Mouse (Mus musculus): ENCODE data around the gene Gabrd. TPM values are rescaled to one million over a fixed set of nuclear protein-coding genes. Genes with fewer than 3 reads are reported as not detected.
A peak's percentile ranks its signal among the peaks of the same experiment; 100 is the strongest.

The Gabrd gene
- polyA plus RNA-seq, 1 experiment = 0.28 TPM

- Histone ChIP-seq H3K4me1 (ENCODE audit: control insufficient read depth, insufficient read depth, low read length) (peaks cover 4% of the 10 kb centered on the region; the same call in 1 of the 2 replicates), H3K4me3 (ENCODE audit: insufficient read depth, low read length) (peak overlapping the region; percentile 10; the same call in 1 of the 2 replicates), H3K27ac (ENCODE audit: insufficient read depth, low read depth, low read length) (no peak overlapping the region)
- TF ChIP-seq POLR2A (IDR thresholded peaks at IDR 0.05; ENCODE audit: borderline replicate concordance, low read depth, low read length) = no peak
- TF ChIP-seq CTCF (IDR thresholded peaks at IDR 0.05; ENCODE audit: low read depth, low read length) = no peak
Observed at GRCm38 (mm10) chr4:155344716-155345607, 53.0 kb downstream of the Gabrd start.

GRCm38 (mm10) chr4:155344299-155344600, 53.7 kb downstream of the Gabrd start:
- H3K4me1 ChIP-seq (ENCODE audit: control insufficient read depth, insufficient read depth, low read length) = peaks cover 4% of the 10 kb centered on the region; the same call in 1 of the 2 replicates
- H3K27ac ChIP-seq (ENCODE audit: insufficient read depth, low read depth, low read length) = no peak overlapping the region
- no peak for TF ChIP-seq CTCF (IDR thresholded peaks at IDR 0.05; ENCODE audit: low read depth, low read length)
- TF ChIP-seq POLR2A (IDR thresholded peaks at IDR 0.05; ENCODE audit: borderline replicate concordance, low read depth, low read length) = no peak
- no peak overlapping the region for H3K4me3 ChIP-seq (ENCODE audit: insufficient read depth, low read length)

GRCm38 (mm10) chr4:155343415-155344298, 54.3 kb downstream of the Gabrd start:
- Histone ChIP-seq H3K4me1 (ENCODE audit: control insufficient read depth, insufficient read depth, low read length) (peaks cover 4% of the 10 kb centered on the region; the same call in 1 of the 2 replicates), H3K4me3 (ENCODE audit: insufficient read depth, low read length) (no peak overlapping the region), H3K27ac (ENCODE audit: insufficient read depth, low read depth, low read length) (no peak overlapping the region)
- TF ChIP-seq POLR2A (IDR thresholded peaks at IDR 0.05; ENCODE audit: borderline replicate concordance, low read depth, low read length) (no peak), CTCF (IDR thresholded peaks at IDR 0.05; ENCODE audit: low read depth, low read length) (no peak)

- Histone ChIP-seq H3K27ac (ENCODE audit: insufficient read depth, low read depth, low read length) (no peak overlapping the region), H3K4me3 (ENCODE audit: insufficient read depth, low read length) (no peak overlapping the region), H3K4me1 (ENCODE audit: control insufficient read depth, insufficient read depth, low read length) (no peaks in the 10 kb centered on the region)
- TF ChIP-seq POLR2A (IDR thresholded peaks at IDR 0.05; ENCODE audit: borderline replicate concordance, low read depth, low read length) (no peak), CTCF (IDR thresholded peaks at IDR 0.05; ENCODE audit: low read depth, low read length) (no peak)
Observed at GRCm38 (mm10) chr4:155336284-155337050, 61.4 kb downstream of the Gabrd start.

Other genes starting within 250 kb of the Gabrd start
- gene Ski, start 175.5 kb downstream of the Gabrd start, polyA plus RNA-seq (2012; ENCODE audit: insufficient read depth, insufficient read length, missing spikeins) = 61.1 and 63.9 TPM in 2 replicates
- 27.9 and 28.1 TPM in 2 replicates for gene Faap20, start 148.3 kb downstream of the Gabrd start, polyA plus RNA-seq (2012; ENCODE audit: insufficient read depth, insufficient read length, missing spikeins)
- gene Prkcz, start 36.8 kb downstream of the Gabrd start, polyA plus RNA-seq (2012; ENCODE audit: insufficient read depth, insufficient read length, missing spikeins) = not detected in 2 replicates
- gene Cfap74, start 11.1 kb upstream of the Gabrd start, polyA plus RNA-seq (2012; ENCODE audit: insufficient read depth, insufficient read length, missing spikeins) = 0.67 and 0.68 TPM in 2 replicates
- gene Tmem52, start 71.0 kb upstream of the Gabrd start, polyA plus RNA-seq (2012; ENCODE audit: insufficient read depth, insufficient read length, missing spikeins) = not detected in 2 replicates
- 383 and 389 TPM in 2 replicates for gene Gnb1, start 93.2 kb upstream of the Gabrd start, polyA plus RNA-seq (2012; ENCODE audit: insufficient read depth, insufficient read length, missing spikeins)
- gene Nadk, start 164.3 kb upstream of the Gabrd start, polyA plus RNA-seq (2012; ENCODE audit: insufficient read depth, insufficient read length, missing spikeins) = 342 and 382 TPM in 2 replicates
- 11.2 and 11.4 TPM in 2 replicates for gene Slc35e2, start 203.3 kb upstream of the Gabrd start, polyA plus RNA-seq (2012; ENCODE audit: insufficient read depth, insufficient read length, missing spikeins)
- gene Cdk11b, start 226.7 kb upstream of the Gabrd start, polyA plus RNA-seq (2012; ENCODE audit: insufficient read depth, insufficient read length, missing spikeins) = 102 and 117 TPM in 2 replicates
- gene Gm10563, start 247.3 kb upstream of the Gabrd start, polyA plus RNA-seq (2012; ENCODE audit: insufficient read depth, insufficient read length, missing spikeins) = not detected in 2 replicates

Measured in bone marrow macrophage, adult 2 months (primary cell).